Mouse (Mus musculus) heart, adult 8-10 months (tissue): ENCODE data around the gene Evi5. TPM values are rescaled to one million over a fixed set of nuclear protein-coding genes. Genes with fewer than 3 reads are reported as not detected.

Source experiments
- DNase-seq: peaks from one replicate; pipeline ENCODE4 v3.0.0; 2022; ENCODE audit warnings: low spot score
- total RNA-seq, 4 experiments: library from RNA; stranded (reverse); gene quantifications; 2 replicates each; pipeline ENCODE4 v1.2.4; 2022

Evi5 gene
- total RNA-seq, 4 experiments from 2014 or later = 16.6 to 21.1 (median 19.0) TPM

DNA sequence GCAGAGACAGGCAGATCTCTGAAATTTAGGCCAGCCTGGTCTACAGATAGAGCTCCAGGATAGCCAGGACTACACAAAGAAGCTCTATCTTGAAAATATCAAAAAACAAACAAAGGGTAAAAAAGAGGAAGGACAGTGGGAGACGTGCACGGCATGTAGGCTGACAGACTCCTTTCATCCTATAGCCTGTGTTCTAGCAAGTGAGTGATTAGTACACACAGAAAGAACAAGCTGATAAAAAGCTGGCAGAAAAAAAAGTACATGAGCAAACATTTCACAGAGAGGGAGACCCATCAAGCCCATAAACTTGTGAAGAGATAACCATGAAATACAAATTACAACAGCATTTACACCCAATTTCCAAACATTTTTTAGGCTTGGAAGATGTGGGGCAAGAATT is 163.2 kb downstream of the Evi5 start:
- DNase-seq = no peak

DNA sequence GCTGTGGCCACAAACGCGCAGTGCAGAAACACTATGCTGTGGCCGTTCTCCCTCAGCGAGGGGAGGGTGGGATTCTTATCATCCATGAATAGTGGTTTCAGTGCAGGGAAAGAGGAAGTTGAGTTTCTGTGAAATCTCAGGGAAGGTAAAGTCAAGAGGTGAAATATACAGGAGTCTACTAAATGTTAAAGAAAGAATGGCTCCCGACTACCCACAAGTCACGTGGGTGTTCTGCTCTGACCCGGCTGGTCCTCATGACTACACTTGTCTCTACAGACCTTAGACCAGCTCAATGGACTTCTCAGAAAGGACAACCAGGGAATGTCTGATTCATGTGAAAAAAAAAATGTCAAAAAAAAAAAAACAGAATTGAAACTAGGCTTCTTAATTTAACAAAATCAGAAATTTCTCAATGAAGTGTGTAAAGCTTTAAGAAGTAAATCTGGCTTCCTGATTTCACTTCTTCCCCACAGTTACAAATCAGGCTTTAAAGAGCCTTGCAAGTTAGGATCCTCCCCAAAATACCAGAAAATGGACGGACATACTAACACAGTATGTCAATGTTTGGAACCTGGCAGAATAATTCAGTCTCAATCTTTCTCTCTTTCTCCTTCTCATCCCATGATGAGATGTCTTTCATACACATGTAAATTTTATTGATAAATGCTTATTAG is 166.6 kb downstream of the Evi5 start:
- DNase-seq = no peak

DNA sequence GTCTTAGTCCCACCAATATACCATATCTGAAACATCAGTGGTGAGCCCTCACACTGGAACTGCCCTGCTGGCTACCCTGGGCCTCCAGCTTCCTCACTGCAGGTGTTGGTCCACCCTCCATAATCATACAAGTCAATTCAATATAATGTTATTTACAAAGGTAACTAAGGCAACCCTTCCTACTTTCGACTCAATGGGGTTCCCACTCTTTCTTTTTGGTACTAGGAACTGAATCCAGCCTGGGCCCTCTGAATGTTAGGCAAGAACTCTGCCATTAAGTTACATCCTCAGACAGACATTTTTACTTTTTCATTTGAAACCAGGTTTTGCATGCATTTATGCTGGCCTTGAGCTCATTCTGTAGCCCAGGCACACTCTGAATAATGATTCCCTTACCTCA is 168.6 kb downstream of the Evi5 start:
- no peak for DNase-seq

DNA sequence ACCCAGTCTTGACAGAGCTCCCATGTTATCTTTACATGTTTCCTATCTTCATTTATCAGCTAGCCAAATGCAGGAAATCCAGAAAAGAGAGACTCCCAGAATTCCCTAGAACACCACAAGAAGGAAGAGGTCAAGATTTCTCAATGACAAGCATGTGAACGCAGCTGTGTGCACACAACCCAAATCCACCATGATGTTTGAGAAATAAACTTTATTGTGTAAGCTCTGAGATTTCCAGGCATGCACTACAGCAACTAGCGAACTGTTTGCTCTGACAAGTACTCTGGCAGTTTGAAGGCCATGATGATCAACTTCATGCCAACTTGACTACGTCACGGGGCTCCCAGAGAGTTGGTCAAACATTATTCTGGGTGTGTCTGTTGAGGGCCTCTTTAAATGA is 169.2 kb downstream of the Evi5 start:
- DNase-seq = no peak

DNA sequence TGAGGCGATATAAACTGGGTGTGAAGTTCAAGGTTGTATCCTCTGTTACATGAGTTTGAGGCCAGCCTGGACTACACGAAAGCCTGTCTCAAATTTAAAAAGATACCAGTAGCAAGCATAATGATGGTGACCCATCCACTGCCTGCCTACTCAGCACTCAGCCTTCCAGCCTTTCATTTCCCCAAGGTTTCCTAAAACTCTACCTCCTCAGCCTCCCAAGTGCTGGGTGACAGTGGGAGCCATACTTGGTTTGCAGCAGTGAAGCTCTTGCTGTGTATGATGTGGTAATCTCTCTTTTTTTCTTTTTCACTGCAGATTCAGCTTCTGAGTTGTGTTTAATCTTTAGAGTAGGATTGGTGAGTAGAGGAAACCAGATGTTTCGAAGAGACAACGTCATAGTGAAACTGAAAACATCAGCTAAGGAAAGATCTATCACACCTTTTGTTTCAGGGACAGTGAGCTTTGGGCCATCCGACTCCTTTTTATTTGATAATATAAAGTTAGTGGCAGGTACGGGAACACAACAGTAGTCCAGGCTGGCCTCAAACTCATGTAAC is 171.6 kb downstream of the Evi5 start:
- no peak for DNase-seq

DNA sequence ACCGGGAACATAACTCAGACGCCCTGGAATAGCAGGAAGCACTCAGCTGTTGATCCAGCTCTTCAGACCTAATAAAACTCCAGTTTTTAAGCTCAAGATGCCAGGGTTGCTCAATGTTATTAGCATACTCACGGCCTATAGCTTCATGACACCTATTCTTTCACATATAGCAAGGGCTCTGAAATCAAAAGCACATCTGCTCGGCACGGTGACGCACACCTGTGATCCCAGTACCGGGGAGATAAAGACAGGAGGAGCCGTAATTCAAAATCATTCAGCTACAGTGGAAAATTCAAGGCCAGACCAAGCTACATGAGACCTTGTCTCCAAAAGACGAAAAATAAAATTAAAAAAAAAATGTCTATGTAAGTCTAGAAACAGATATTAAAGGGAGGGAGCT is 173.2 kb downstream of the Evi5 start:
- DNase-seq = no peak

DNA sequence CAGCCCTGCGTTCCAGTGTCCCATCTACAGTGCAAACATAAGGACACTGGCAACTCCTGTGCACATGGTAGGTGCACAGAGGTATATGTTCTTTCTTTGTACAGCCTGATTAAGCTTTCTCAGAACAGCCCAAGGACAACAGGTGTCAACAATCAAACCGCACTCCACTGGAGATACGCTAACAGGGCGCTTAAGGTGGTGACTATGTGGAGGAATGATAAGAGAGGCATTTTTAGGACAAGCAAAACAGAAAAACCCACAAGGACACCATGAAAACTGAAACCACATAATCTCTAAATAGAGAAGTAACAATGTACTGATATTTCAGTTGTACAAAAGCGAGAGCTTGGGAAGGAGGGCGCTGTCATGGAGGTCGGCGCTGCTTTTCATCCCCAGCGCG is 174.0 kb downstream of the Evi5 start:
- DNase-seq = no peak

DNA sequence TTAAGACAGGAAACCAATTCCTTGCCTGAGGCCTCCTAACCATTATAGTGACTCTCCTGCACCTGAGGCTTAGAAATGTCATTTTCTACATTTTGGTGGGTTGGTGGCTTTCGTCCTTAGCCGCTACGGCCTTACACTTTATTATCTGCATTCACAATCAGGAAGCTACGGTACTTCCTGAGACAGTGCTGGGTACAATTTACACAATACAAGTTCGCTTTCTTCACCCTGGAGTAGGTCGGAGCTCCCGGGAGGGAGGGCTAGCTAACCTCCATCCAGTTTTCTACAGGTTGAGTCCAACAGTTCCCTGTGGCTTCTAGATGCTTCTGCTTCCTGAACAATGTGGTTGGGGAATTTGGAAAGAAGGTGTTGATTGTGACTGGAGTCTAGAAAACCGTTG is 176.0 kb downstream of the Evi5 start:
- DNase-seq = no peak

DNA sequence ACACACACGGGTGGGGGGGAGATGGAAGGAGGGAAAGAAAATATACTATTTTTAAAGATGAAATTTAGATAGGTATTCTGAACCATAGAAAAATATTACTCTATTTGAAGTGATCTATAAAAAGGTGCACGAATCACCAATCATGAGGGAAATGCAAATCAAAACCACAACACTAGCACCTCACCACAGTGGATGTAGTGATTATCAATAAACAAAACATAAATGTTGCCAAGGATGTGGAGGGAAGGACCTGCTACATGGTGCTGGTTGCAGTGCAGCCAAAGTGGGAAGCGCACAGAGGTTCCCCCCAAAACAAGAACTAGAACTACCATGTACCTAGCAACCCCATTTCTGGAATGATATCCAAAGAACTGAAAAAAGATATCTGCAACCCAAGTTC is 179.9 kb downstream of the Evi5 start:
- no peak for DNase-seq

Other genes starting within 250 kb of the Evi5 start
- not detected for gene Gfi1, start 149.1 kb downstream of the Evi5 start, total RNA-seq
- not detected for gene Ube2d2b, start 45.0 kb downstream of the Evi5 start, total RNA-seq
- gene Rpl5, start 25.4 kb upstream of the Evi5 start, total RNA-seq = 10 to 100 TPM; 24.1 to 35.4 (median 32.1) TPM
- gene Fam69a, start 112.0 kb upstream of the Evi5 start, total RNA-seq = 10 to 100 TPM in 3 of 4 experiments, 1 to 10 TPM in 1; 9.3 to 12.1 (median 11.2) TPM
- gene Mtf2, start 190.6 kb upstream of the Evi5 start, total RNA-seq = 10 to 100 TPM in 2 of 4 experiments, 1 to 10 TPM in 2; 9.6 to 13.5 (median 10.5) TPM